Mouse (Mus musculus): Measurements from ENCODE around the gene Myo15. TPM values are rescaled to one million over a fixed set of nuclear protein-coding genes. Genes with fewer than 3 reads are reported as not detected.
"Not testable (repeated sequence)": the region's sequence is repeated elsewhere in the genome, so short reads cannot be mapped to it uniquely, and the experiment has no call there.

The Myo15 gene
- polyA plus RNA-seq, 1 experiment = 8.2 TPM

DNA sequence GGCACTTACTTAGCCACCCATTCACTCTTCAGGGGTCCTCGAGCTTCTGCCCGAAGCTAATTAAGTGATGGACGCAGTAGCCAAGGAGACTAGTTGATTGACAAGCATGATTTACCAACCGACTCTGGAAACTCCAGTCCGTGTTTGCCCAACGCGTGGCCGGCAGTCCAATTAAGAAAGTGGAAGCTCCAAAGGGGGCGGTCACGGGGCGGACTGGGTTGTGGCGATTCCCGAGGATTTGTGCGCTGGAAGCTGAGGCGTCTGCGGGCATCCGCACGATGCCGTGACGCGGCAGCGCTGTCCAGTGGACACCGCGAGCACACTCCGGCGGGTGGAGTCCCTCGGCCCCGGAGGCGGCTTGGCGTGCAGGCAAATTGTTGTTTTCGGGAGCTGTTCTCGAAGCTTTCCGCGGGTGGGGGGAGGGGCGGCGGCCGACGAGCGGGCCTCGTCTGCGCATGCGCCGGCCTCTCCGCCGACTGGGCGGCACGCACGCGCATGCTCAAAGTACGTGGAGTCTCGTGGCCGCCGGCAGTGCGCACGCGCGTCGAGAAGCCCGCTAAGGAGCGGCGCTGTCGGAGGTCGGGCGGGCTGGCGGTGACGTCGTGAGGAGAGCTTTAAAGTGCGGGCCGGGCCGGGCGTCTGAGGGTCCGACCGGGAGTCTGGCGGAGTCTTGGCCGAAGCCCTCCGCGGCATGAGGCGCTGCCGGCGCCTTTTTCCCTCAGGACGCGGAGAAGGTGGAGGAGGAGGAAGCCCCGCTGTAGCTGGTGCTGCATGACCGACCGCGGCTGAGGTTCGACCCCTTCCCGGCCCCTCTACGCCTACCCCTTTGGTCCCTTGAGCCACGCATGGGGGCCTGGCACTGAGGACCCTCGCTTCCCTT, 68.6 kb downstream of the Myo15 start:
- peak overlapping the region; percentile 93 for H3K27ac ChIP-seq (ENCODE audit: control insufficient read depth, insufficient read depth, low read depth, low read length)
- TF ChIP-seq POLR2A (IDR thresholded peaks at IDR 0.05; ENCODE audit: control insufficient read depth, low read depth, low read length) (peak; percentile 69), CTCF (IDR thresholded peaks at IDR 0.05; ENCODE audit: control insufficient read depth, insufficient read depth, insufficient replicate concordance, low read depth, low read length) (no peak)
- peaks cover 22% of the 10 kb centered on the region for H3K4me1 ChIP-seq (ENCODE audit: control insufficient read depth, insufficient read depth, low read length)
- no peaks in the 10 kb centered on the region for H3K27me3 ChIP-seq (ENCODE audit: control insufficient read depth, insufficient read depth, low read length)
- H3K4me3 ChIP-seq (ENCODE audit: control insufficient read depth, low read depth, low read length) = peak overlapping the region; percentile 90
- peaks cover under 1% of the 10 kb centered on the region; the same call in 1 of the 2 replicates for H3K36me3 ChIP-seq (ENCODE audit: control insufficient read depth, insufficient read depth, low read length)

DNA sequence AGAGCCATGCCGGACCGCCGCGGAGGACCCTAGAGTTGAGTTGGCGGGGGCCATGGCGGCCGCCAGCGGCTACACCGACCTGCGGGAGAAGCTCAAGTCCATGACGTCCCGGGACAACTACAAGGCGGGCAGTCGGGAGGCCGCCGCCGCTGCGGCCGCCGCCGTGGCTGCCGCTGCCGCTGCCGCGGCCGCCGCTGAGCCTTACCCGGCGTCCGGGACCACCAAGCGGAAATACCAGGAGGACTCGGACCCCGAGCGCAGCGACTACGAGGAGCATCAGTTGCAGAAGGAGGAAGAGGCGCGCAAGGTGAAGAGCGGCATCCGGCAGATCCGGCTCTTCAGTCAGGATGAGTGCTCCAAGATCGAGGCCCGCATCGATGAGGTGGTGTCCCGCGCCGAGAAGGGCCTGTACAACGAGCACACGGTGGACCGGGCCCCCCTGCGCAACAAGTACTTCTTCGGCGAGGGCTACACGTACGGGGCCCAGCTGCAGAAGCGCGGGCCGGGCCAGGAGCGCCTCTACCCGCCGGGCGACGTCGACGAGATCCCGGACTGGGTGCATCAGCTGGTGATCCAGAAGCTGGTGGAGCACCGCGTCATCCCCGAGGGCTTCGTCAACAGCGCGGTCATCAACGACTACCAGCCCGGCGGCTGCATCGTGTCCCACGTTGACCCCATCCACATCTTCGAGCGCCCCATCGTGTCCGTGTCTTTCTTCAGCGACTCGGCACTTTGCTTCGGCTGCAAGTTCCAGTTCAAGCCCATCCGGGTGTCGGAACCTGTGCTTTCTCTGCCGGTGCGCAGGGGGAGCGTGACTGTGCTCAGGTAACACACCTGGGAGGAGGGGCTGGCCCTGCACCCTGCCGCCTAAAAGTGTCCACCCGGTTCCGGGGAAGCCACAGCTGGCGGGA, 69.5 kb downstream of the Myo15 start:
- TF ChIP-seq CTCF (IDR thresholded peaks at IDR 0.05; ENCODE audit: control insufficient read depth, insufficient read depth, insufficient replicate concordance, low read depth, low read length) (no peak), POLR2A (IDR thresholded peaks at IDR 0.05; ENCODE audit: control insufficient read depth, low read depth, low read length) (peak; percentile 25; the same call in 1 of the 2 replicates)
- Histone ChIP-seq H3K4me1 (ENCODE audit: control insufficient read depth, insufficient read depth, low read length) (peaks cover 22% of the 10 kb centered on the region), H3K36me3 (ENCODE audit: control insufficient read depth, insufficient read depth, low read length) (peaks cover 1% of the 10 kb centered on the region), H3K4me3 (ENCODE audit: control insufficient read depth, low read depth, low read length) (peak overlapping the region; percentile 90), H3K27ac (ENCODE audit: control insufficient read depth, insufficient read depth, low read depth, low read length) (peak overlapping the region; percentile 75), H3K27me3 (ENCODE audit: control insufficient read depth, insufficient read depth, low read length) (no peaks in the 10 kb centered on the region)

DNA sequence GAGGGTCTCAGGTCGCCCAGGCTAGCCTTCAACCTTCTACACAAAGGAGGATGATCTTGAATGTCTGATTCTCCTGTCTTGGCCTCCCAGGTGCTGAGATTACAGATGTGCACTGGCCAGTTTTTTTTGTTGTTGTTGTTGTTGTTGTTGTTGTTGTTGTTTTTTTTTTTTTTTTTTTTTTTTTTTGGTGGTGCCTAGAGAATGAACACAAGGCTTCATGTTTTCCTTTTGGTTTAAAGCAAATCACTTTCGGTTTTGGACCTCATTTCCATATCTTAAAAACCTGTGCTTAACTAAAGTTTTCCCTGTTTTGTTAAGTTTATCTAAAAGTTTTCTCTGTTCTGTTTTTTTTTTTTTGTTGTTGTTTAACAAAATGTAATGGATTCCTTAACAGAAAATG, 70.4 kb downstream of the Myo15 start:
- peaks cover 22% of the 10 kb centered on the region for H3K4me1 ChIP-seq (ENCODE audit: control insufficient read depth, insufficient read depth, low read length)
- H3K4me3 ChIP-seq (ENCODE audit: control insufficient read depth, low read depth, low read length) = peak overlapping the region; percentile 90
- TF ChIP-seq CTCF (IDR thresholded peaks at IDR 0.05; ENCODE audit: control insufficient read depth, insufficient read depth, insufficient replicate concordance, low read depth, low read length) (no peak), POLR2A (IDR thresholded peaks at IDR 0.05; ENCODE audit: control insufficient read depth, low read depth, low read length) (no peak)
- no peak overlapping the region for H3K27ac ChIP-seq (ENCODE audit: control insufficient read depth, insufficient read depth, low read depth, low read length)
- no peaks in the 10 kb centered on the region for H3K27me3 ChIP-seq (ENCODE audit: control insufficient read depth, insufficient read depth, low read length)
- H3K36me3 ChIP-seq (ENCODE audit: control insufficient read depth, insufficient read depth, low read length) = peaks cover 1% of the 10 kb centered on the region

DNA sequence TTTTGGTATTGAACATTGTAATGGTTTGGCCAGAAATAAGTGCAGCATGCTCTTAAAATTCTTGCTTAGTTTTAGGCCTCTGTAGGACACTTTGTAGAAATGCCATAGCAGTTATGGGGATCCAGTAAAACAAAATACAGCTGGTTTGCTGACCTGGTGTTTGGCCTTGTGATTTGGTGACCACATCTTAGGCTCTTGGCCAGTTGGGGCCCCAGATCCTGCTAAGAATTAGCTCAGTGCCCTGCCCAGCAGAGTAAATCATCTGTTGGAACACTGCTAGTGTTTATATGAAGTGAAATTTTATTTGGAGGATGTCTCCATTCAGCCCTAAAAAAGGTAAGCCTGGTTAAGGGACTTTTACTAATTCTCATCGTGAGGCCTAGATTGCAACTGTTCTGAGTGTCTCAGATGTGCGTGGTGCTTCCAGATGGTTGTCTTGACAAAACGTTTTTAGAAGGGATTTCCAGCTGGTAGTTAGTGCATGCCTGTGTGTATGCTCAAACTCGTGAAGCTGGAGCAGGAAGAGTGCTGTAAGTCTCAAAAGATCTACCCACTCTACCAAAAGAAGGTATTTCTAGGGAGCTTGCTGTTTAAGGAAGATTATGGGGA, 71.0 kb downstream of the Myo15 start:
- no peaks in the 10 kb centered on the region for H3K27me3 ChIP-seq (ENCODE audit: control insufficient read depth, insufficient read depth, low read length)
- H3K36me3 ChIP-seq (ENCODE audit: control insufficient read depth, insufficient read depth, low read length) = peaks cover 1% of the 10 kb centered on the region
- no peak for TF ChIP-seq CTCF (IDR thresholded peaks at IDR 0.05; ENCODE audit: control insufficient read depth, insufficient read depth, insufficient replicate concordance, low read depth, low read length)
- TF ChIP-seq POLR2A (IDR thresholded peaks at IDR 0.05; ENCODE audit: control insufficient read depth, low read depth, low read length) = no peak
- no peak overlapping the region for H3K27ac ChIP-seq (ENCODE audit: control insufficient read depth, insufficient read depth, low read depth, low read length)
- peaks cover 22% of the 10 kb centered on the region for H3K4me1 ChIP-seq (ENCODE audit: control insufficient read depth, insufficient read depth, low read length)
- H3K4me3 ChIP-seq (ENCODE audit: control insufficient read depth, low read depth, low read length) = peak overlapping the region; percentile 49; the same call in 1 of the 2 replicates

DNA sequence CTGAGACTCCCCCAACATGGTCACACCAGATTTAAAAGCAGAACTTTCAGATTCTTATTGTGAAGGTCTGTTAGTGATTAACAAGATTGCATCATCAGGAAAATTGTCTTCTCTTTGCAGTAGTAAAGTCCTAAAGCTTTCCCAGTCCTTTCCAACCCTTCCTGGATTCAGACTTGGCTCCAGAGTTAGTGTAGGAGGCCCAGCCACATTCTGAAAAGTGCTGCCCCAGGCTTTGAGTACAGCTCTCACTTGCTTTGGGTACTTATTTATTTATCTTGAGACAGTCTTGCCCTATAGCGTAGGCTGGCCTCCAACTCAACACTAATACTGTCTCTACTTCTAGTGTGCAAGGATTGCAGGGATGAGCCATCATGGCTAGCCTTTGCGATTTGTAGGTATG, 71.6 kb downstream of the Myo15 start:
- H3K27me3 ChIP-seq (ENCODE audit: control insufficient read depth, insufficient read depth, low read length) = no peaks in the 10 kb centered on the region
- peaks cover 22% of the 10 kb centered on the region for H3K4me1 ChIP-seq (ENCODE audit: control insufficient read depth, insufficient read depth, low read length)
- TF ChIP-seq POLR2A (IDR thresholded peaks at IDR 0.05; ENCODE audit: control insufficient read depth, low read depth, low read length) (no peak), CTCF (IDR thresholded peaks at IDR 0.05; ENCODE audit: control insufficient read depth, insufficient read depth, insufficient replicate concordance, low read depth, low read length) (no peak)
- H3K36me3 ChIP-seq (ENCODE audit: control insufficient read depth, insufficient read depth, low read length) = peaks cover 1% of the 10 kb centered on the region
- H3K4me3 ChIP-seq (ENCODE audit: control insufficient read depth, low read depth, low read length) = no peak overlapping the region; the same call in 1 of the 2 replicates
- no peak overlapping the region for H3K27ac ChIP-seq (ENCODE audit: control insufficient read depth, insufficient read depth, low read depth, low read length)

DNA sequence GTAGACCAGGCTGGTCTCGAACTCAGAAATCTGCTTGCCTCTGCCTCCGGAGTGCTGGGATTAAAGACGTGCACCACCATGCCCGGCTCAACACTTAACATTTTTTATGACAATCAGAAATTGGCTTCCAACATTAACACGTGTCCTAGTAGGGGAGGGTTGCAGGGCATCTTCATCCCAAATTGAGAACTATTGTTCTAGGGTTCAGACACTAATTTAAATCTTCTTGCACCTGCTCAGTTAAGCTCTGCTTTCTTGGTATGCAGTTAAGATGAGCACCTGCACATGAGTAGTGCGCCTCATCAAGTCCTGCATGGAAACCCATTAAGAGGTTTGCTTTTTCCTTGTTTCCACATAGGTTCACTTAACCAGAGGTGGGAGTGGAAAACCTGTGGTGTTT, 72.7 kb downstream of the Myo15 start:
- Histone ChIP-seq H3K4me1 (ENCODE audit: control insufficient read depth, insufficient read depth, low read length) (peaks cover 12% of the 10 kb centered on the region), H3K36me3 (ENCODE audit: control insufficient read depth, insufficient read depth, low read length) (peaks cover 1% of the 10 kb centered on the region), H3K27ac (ENCODE audit: control insufficient read depth, insufficient read depth, low read depth, low read length) (no peak overlapping the region), H3K4me3 (ENCODE audit: control insufficient read depth, low read depth, low read length) (no peak overlapping the region), H3K27me3 (ENCODE audit: control insufficient read depth, insufficient read depth, low read length) (no peaks in the 10 kb centered on the region)
- TF ChIP-seq POLR2A (IDR thresholded peaks at IDR 0.05; ENCODE audit: control insufficient read depth, low read depth, low read length) (no peak), CTCF (IDR thresholded peaks at IDR 0.05; ENCODE audit: control insufficient read depth, insufficient read depth, insufficient replicate concordance, low read depth, low read length) (no peak)

DNA sequence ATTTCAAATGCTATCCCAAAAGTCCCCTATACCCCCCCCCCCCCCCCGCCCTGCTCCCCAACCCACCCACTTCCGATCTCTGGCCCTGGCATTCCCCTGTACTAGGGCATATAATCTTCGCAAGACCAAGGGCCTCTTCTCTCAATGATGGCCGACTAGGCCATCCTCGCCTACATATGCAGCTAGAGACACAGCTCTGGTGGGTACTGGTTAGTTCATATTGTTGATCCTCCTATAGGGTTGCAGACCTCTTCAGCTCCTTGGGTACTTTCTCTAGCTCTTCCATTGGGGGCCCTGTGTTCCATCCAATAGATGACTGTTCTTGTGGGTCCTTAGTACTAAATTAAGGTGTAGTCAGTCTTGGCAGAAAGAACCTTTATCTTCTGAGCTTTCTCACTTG, 74.1 kb downstream of the Myo15 start:
- not testable (repeated sequence) for H3K36me3 ChIP-seq (ENCODE audit: control insufficient read depth, insufficient read depth, low read length); H3K27me3 ChIP-seq (ENCODE audit: control insufficient read depth, insufficient read depth, low read length); H3K4me1 ChIP-seq (ENCODE audit: control insufficient read depth, insufficient read depth, low read length); H3K27ac ChIP-seq (ENCODE audit: control insufficient read depth, insufficient read depth, low read depth, low read length); H3K4me3 ChIP-seq (ENCODE audit: control insufficient read depth, low read depth, low read length)

All from testis, adult 2 months (tissue).